Mouse (Mus musculus) c-Kit-negative CD71-positive TER-119-positive erythroid progenitor cells, embryonic 14.5 days (primary cell): ENCODE data around the gene Cntnap1.

Source experiments
- DNase-seq: peaks from one replicate; pipeline ENCODE4 v3.0.0-alpha.2; 2013; ENCODE audit warnings: low read depth, low spot score

The Cntnap1 gene

DNA sequence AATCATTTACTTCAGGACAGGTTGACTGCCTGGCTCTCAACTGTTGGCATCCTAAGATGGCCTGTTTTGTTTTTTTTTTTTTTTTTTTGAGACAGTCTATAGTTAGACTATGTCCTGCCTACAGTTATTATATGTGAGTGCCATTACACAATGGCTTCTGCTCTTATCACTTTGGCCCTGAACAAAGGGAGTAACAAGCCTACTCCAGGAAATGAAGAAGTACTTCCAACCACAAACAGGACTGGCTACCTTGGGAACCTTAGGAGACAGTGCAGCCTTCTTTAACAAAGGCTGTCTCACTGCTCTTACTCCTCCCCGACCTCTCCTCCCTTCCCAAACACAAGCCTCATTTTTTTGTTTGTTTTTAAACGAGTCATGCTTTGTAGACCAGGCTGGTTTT is 50.5 kb downstream of the Cntnap1 start:
- no peak for DNase-seq

DNA sequence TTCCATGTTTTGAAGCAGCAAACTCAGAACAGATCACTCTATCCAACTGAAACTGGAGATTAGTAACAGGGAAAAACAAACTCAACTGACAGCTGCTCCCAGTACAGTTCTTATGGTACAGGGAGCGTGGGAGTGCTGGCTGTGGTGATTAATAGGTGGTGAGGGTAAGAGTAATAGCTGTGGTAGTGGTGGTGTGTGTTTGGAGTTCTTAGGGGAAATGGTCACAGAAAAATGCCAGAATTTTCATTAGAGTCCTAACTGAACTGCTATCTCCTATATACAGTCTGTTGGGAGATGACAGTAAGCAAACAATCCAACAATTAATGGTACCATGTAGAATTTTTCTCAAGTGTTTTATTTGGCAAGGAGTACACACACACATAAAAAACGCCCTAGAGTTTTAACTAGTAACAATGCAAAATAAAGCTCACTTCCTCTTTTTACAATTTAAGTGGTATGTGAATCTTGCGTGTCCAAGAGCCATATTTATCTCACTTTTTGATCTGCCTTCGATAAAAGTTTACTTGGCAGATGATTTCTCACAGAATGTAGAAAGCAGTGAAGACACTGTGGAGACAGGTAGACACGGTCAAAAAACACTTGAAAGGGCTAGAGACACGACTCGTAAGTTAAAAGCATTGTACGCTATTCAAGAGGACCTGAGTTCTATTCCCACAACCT is 51.1 kb downstream of the Cntnap1 start:
- DNase-seq: no peak

DNA sequence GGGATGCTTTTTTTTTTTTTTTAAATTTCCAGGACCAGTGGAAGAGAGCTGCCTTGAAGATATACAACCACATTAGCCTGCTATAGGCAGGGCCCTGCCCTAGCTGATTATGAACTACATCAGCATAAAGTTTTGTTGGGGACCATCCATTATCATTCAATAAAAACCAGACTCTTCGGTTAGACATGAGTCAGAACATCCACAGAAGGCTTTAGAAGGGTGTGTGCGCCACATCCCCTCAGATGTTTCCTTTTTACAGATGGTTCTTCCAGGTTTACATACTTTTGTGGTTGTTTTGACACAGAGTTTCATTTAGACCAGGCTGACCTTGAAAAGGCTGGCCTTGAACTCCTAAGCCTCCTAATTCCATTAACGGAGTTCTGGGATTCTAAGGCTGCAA is 54.0 kb downstream of the Cntnap1 start:
- DNase-seq: no peak

DNA sequence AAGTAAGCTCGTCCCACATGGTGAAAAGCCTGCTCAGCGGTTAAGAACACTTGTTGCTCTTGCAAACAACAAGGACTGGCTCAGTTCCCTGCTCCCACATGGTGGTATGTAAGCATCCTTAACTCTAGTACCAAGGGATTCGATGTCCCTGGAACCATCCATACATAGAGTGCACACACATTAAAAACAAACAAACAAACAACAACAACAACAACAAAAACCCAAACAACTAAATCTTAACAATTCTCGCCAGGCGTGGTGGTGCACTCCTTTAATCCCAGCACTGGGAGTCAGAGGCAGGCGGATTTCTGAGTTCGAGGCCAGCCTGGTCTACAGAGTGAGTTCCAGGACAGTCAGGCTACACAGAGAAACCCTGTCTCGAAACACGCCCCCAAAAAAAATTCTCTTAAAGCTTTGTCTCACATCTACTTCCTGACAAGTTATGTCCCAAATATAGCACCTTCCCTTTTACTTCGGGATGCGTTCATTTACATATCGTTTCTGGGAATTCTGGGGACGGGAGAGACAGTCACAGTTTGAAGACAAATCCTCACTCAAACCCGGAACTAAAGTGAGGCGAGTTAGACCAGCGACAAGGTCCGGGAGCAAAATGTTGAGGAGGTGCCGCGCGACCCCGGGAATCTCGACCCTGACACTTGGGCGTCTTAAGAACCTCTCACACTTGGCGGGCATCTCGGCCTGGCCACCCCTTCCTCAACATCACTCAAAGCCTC is 55.2 kb downstream of the Cntnap1 start:
- DNase-seq: peak; percentile 17

DNA sequence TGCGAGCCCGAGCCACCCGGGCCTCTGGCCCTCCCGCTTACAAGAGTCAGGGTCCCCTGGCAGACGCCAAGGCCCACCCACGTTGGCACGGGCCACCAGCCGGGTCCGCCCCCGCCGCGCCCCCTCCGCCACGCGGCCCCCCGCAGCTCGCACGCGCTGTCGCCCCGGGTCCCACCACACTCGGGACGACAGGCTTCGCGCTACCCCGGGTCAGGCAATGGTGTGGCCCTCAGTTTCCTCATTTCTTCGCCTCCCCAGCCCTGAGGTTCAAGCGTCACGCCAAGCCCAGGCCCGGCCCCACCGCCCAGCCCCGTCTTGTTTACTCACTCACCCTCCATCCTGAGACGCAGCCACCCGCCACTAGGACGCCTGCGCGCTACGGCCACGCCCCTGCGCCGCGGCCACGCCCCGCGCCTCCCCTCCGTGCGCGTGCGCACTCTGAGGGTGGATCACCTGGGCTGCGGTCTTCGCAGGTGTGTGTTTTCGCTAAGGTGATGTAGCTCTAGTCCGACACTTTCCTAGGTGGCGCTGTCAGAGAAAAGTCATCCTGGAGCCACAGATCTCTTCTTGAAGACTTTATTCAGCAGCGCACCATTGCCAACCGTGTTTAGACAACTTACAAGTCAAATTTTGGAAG is 55.9 kb downstream of the Cntnap1 start, which contains the start of gene Ezh1:
TSS of gene Ezh1 (minus strand) at position 399 of the 637 bp plus-strand sequence.
- DNase-seq: peak; percentile 76

DNA sequence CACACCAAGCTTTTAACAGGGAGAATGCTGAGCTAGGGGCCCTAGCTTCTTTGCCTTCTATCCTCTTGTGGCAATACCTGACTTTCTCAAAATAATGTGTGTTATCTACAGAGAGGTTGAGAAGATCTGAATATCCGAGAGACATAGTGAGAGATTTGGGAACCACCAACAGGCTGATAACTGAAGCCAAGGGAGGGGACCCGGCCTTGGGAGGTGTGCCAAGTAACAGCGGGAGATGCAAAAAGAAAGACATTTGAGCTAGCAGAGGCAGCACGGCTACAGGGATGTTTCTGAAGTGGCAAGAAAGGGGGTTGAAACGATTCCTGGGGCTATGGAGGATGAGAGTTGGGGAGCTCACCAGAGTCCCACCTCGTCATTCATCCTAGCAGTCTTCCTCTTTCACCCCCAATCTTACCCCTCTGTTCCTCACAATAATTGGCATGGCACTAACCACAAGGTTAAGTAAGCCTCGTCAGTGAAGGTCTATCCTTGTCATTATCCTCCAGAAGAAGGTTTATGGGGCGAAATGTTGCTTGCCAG is 59.1 kb downstream of the Cntnap1 start:
- DNase-seq: no peak

DNA sequence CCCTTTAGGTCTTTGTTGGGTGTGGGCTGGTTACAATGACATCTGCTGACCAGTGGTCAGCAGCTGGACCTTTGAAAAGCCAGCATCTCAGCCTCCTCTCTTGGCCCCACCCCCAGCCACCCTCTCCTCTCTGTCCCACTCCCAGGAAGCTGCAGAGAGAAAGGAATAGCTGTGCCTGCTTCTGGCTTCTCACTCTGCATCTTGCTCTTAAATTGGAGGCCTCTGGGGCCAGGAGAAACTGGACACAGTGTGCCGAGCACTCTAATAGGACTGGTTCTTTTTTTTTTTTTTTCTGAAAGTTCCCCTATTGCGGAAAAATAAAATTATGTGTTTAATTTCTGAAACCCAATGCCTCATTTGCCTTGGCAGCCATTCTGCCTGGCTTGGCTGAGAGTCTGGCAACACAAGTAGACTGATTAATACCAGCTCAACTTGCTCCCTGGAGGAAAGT is 59.8 kb downstream of the Cntnap1 start:
- DNase-seq: no peak

DNA sequence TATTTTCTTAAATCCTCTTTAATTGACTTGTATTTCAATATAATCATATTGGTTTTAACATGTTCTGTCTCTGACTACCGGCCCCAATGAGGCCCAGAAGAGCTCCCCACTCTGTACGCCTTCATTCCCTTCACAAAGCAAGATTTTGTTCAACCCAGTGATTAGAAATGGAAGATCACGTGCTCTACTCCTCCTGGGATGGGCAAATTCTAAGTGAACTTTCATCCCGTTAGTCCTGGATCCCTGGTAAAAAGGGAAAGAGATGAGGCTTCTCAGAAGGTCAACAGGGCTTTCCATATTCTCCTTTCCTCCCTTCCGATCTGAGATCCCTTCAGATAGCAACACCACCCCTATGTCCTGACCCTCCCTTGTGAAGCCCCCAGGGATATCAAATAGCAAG is 60.2 kb downstream of the Cntnap1 start:
- no peak for DNase-seq

DNA sequence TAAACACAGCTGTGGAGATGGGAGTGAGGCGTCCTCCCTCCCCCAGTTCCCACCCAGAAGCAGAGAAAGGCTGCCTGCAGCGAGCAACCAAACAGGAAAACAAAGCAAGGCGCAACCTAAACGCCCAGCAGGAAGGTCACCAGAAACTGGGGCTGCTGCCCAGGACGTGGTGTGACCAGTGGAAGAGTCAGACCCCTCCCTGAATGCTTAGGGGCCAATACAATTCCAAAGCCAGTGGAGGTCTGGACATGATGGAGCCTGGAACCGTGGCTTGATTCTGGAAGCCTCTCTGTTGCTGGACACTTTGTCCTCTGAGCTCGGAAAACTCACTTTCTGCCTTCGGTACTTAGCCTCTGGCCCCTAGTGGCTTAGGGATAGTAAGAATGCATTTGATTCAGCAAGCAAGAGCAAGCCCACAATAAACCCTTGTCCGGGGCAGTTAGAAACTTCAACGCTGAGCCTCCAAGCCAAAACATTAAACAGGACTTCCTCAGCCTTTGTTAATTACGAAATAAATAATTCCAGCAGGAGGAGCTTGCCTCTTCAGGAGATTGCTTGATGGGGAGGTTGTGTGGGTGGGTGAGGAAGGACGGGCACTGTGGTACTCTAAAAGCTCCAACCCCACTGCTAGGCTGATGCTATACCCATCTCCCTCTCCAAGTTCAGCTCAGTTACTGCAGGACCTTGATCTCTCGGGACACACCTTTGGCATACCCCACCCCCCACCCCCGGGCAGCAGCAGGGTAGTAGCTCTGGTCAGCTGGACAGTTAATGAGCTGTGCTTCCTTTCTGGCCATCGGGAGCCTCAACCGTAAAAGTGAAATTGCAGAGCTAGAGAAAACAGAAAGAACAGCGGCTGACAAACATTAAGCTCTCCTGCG is 60.9 kb downstream of the Cntnap1 start:
- no peak for DNase-seq

DNA sequence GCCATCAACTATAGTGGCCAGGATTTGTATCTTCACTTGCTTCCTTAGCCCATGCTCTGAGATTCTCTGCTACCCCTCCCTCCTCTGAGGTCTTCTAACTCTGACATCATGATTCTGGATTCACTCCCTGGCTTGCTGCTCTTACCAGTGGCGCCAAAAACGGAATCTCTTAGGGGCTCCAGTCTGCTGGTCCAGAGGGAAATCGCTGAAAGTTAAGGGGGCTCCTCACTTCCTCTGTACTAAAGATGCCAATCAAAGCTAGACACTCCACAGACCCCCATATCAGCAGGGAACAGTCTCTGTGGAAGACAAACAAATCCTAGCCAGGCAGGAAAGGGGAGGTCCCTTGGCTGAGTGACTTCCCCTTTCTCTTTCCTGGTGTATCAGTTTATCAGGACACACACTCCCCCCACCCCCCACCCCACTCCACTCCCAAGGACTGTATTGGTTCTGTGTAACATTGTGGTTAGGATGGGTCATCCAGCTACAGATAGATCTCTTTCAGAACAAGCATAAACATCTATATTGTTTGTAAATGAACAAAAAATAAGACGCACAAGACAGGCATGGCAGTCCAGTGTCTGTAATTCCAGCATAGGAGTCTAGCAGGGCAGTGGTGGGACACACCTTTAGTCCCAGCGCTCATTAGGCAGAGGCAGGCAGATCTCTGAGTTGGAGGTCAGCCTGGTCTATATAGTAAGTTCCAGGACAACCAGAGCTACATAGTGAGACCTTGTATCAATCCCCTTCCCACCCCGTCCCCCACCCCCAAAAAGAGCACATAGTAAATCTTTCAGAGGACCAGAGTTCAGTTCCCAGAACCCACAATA is 61.9 kb downstream of the Cntnap1 start:
- DNase-seq: no peak

DNA sequence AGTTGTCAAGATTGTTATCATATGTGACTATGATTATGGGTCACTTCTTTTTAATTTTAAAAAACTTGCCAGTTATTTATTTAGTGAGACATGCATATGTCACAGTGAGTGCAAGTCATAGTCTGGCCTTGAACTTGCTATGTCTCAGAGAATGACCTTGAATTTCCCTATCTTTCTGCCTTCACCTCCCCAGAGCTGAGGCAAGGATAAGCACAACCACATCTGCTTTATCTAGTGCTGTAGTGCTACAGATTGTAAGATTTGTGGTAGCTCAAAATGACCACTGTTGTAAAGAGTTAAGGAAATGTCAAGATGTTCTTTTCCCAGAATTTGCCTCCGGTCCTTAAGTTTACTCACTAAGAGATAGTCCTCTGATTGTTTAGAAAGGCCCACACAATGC is 62.9 kb downstream of the Cntnap1 start:
- no peak for DNase-seq

DNA sequence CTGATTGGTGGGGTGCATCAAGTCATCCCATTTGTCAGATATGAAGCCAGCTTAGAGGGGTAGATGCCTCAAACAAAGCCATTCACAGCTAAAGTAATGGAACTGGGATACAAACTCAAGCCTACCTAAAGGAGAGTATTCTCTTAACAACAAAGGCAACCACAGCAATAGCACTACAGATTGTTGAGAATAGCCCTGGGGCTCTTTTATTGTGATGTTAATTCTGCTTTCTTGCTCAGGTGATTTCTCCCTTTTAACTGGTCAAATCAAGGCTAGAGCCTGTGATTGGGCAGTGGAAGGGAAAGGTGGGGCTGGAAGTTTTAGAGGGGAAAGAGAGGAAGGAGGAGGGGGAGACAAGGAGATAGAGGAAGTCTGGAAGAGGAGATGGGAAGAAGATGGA is 63.8 kb downstream of the Cntnap1 start:
- no peak for DNase-seq

DNA sequence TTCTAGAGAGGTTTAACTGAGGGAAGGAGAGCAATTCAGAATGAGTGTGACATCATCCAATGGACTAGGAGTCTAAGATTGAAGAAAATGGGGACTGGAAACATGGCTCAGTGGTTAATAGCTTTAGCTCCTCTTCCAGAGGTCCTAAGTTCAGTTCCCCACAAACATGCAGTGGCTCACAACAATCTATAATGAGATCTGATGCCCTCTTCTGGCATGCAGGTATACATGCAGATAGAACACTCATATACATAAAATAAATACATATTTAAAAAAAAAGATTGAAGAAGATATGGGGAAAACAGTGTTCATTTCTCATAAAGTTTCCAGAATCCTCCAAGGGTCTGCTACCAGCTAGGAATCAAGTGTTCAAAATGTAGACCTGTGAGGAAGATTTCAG is 65.1 kb downstream of the Cntnap1 start:
- no peak for DNase-seq

DNA sequence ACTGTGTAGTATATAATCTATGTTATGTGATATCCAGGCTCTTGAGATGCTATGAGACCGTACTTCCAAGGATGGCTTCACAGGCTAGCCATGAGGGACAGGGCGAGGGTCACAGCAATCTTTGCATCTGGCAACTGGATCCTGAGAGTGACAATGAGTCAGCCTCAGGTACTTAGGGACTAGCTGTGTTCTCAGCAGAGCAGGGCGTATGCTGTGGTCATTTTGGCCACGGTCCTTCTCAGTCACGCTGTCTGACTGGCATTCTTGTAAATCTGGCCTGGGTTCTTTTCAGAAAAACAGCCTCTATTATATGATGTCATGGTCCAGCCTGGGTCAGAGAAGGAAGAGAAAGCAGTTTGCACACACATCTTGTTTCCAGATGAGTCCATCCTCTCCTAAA is 66.5 kb downstream of the Cntnap1 start:
- DNase-seq: no peak

DNA sequence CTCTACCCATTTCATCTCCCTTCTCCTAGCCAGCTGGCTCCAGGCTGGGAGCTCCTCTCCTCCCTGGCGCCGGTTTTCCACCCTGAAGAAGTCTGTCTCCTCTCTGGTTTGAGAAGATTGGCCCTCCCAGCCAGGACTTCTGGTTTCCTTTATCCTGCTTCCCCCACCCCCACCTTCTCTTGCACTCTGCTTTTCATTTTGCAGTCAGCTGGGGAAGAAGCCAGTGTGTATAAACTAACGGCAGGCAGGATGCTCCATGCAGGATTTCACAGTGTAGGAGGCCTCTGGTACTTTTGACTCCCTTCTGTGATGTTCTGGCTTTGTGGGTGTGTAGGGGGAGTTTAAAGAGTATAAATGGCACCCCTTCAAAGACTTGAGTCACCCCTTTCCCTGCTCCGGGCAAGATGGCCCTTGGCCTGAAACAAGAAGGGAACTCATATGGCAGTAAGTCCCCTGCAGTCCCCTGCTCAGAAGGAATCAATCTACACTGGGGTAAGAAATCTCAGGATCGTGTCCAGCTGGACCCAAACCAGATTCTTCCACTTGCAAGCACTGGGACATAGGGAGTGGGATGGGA is 67.8 kb downstream of the Cntnap1 start:
- no peak for DNase-seq
